Comparison of ENCODE assay signal across 22 mouse cellular contexts in the genomic region with DNA sequence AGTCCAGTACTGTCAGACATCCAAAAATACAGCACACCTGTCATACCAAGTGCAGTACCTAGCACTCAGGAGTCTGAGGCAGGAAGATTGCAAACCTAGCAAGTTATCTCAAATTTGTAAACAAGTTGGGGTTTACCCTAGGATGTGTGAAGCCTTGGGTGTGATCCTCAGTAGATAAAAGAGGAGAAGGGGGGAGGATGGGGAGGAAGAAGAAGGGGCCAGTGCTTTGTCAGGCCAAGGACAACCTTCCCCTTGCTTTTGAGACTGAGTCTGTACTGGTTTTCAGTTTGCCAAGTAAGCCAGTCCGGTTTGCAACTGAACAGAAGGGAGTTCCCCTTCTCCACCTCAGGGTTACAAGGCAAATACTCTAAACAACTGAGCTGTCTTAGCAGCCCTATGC. TPM values are rescaled to one million over a fixed set of nuclear protein-coding genes. Genes with fewer than 3 reads are reported as not detected.
A peak's percentile ranks its signal among the peaks of the same experiment; 100 is the strongest.
DNase-seq lines count a peak whose midpoint lies in the region; ATAC-seq and TF ChIP-seq lines count a peak whose summit lies in the region.
"Had no signal": no experiment of that assay in that cellular context is flagged by ENCODE, and none has a peak within 500 bp of the region (broad histone marks: within the 10 kb centered on the region; RNA-seq: fewer than 3 reads in every experiment).

No protein-coding gene starts in this region.

- 5% methylated on average over 1 of the region's 1 CpGs for WGBS in spleen, adult 2 months
- 3% methylated on average over 1 of the region's 1 CpGs for WGBS in liver, embryonic 16.5 days (ENCODE audit: insufficient replicate concordance)
- WGBS in stomach, postnatal 0 days = 32% methylated on average over 1 of the region's 1 CpGs

- H3K9ac ChIP-seq in liver, embryonic 16.5 days (ENCODE audit: low read depth, low read length) = no peak overlapping the region
- H3K9ac ChIP-seq in stomach, postnatal 0 days (ENCODE audit: low read length) = no peak overlapping the region
- H3K9ac ChIP-seq: embryonic facial prominence, embryonic 12.5 days; forebrain, embryonic 13.5 days; hindbrain, embryonic 12.5 days; neural tube, embryonic 12.5 days had no signal

- no peak overlapping the region for H3K4me3 ChIP-seq in spleen, adult 2 months (ENCODE audit: extremely low read depth, insufficient read depth, insufficient read length)
- no peak overlapping the region for H3K4me3 ChIP-seq in liver, embryonic 16.5 days (ENCODE audit: low read depth, low read length)
- no peak overlapping the region for H3K4me3 ChIP-seq in stomach, postnatal 0 days (ENCODE audit: low read depth, low read length)
- H3K4me3 ChIP-seq: embryonic facial prominence, embryonic 12.5 days; erythroblast, embryonic 14.5 days; forebrain, embryonic 13.5 days; hindbrain, embryonic 12.5 days; layer of hippocampus, adult 2 months; neural tube, embryonic 12.5 days had no signal

- TF ChIP-seq POLR2A in spleen, adult 2 months (IDR thresholded peaks at IDR 0.05; ENCODE audit: low read depth, low read length) = no peak

- no peak for TF ChIP-seq CTCF in spleen, adult 2 months (IDR thresholded peaks at IDR 0.05; ENCODE audit: extremely low read depth, insufficient read depth, insufficient read length, insufficient replicate concordance)
- TF ChIP-seq CTCF in stomach, postnatal 0 days (IDR thresholded peaks at IDR 0.05; ENCODE audit: low read depth) = no peak

- no peak for DNase-seq in spleen, adult 2 months (ENCODE audit: low read depth in 1 of 2, low spot score in 2 of 2)
- DNase-seq in spleen, postnatal 10 days (ENCODE audit: low spot score in 2 of 2) = no peak
- no peak for DNase-seq in stomach, postnatal 0 days (ENCODE audit: low spot score)
- DNase-seq in left cerebral cortex, adult 11 months (ENCODE audit: low spot score) = no peak
- DNase-seq in embryo, embryonic 11 days = no peak
- no peak for DNase-seq in heart, postnatal 10 days
- DNase-seq: cerebellum, adult 8-10 months; gastrocnemius, postnatal 36 days; kidney, postnatal 10 days; layer of hippocampus, postnatal 36 days; lung, postnatal 10 days; thymus, postnatal 36 days had no signal

- H3K27me3 ChIP-seq in spleen, adult 2 months (ENCODE audit: control insufficient read depth, insufficient read depth, low read length) = no peaks in the 10 kb centered on the region
- H3K27me3 ChIP-seq in liver, embryonic 16.5 days (ENCODE audit: control insufficient read depth, insufficient read depth, low read depth, low read length) = no peaks in the 10 kb centered on the region
- no peaks in the 10 kb centered on the region for H3K27me3 ChIP-seq in stomach, postnatal 0 days (ENCODE audit: control insufficient read depth, insufficient read depth, low read length)
- H3K27me3 ChIP-seq: embryonic facial prominence, embryonic 12.5 days; forebrain, embryonic 13.5 days; hindbrain, embryonic 12.5 days; neural tube, embryonic 12.5 days had no signal

- ATAC-seq in common myeloid progenitor, adult 5-6 weeks (replicated peaks; ENCODE audit: low read depth, poor library complexity, severe bottlenecking) = peak; percentile 45
- peak; percentile 66 for ATAC-seq in liver, embryonic 16.5 days (ENCODE audit: low read depth)
- peak; percentile 40; the same call in 1 of the 2 replicates for ATAC-seq in stomach, postnatal 0 days (ENCODE audit: low FRiP score, low TSS enrichment)
- ATAC-seq: forebrain, embryonic 13.5 days; intestine, embryonic 16.5 days had no signal

- intact Hi-C loops in heart, postnatal 10 days (cut with DNase I) = no loop called here

- H3K27ac ChIP-seq in spleen, adult 2 months (ENCODE audit: insufficient read depth, low read length) = 0 out of 2 replicates have a peak overlapping the region, but pooled peaks have one; percentile 16
- no peak overlapping the region for H3K27ac ChIP-seq in liver, embryonic 16.5 days (ENCODE audit: low read length)
- no peak overlapping the region for H3K27ac ChIP-seq in stomach, postnatal 0 days (replicated peaks)
- H3K27ac ChIP-seq: embryonic facial prominence, embryonic 12.5 days; forebrain, embryonic 13.5 days; hindbrain, embryonic 12.5 days; layer of hippocampus, adult 2 months; neural tube, embryonic 12.5 days had no signal

- H3K4me2 ChIP-seq in liver, embryonic 16.5 days (ENCODE audit: low read depth, low read length) = no peak overlapping the region
- no peak overlapping the region for H3K4me2 ChIP-seq in stomach, postnatal 0 days (replicated peaks; ENCODE audit: low read depth)
- H3K4me2 ChIP-seq: embryonic facial prominence, embryonic 12.5 days; forebrain, embryonic 13.5 days; hindbrain, embryonic 12.5 days; neural tube, embryonic 12.5 days had no signal

- no peaks in the 10 kb centered on the region for H3K36me3 ChIP-seq in spleen, adult 2 months (ENCODE audit: control insufficient read depth, insufficient read depth, low read length)
- no peaks in the 10 kb centered on the region for H3K36me3 ChIP-seq in liver, embryonic 16.5 days (ENCODE audit: control insufficient read depth, insufficient read depth)
- H3K36me3 ChIP-seq in stomach, postnatal 0 days (ENCODE audit: control insufficient read depth, insufficient read depth, low read length) = no peaks in the 10 kb centered on the region
- H3K36me3 ChIP-seq: embryonic facial prominence, embryonic 12.5 days; G1E; hindbrain, embryonic 12.5 days; neural tube, embryonic 12.5 days had no signal

- no peaks in the 10 kb centered on the region for H3K9me3 ChIP-seq in liver, embryonic 16.5 days (replicated peaks; ENCODE audit: control insufficient read depth, low read length)
- H3K9me3 ChIP-seq in stomach, postnatal 0 days (ENCODE audit: control insufficient read depth, low read length) = no peaks in the 10 kb centered on the region
- H3K9me3 ChIP-seq: embryonic facial prominence, embryonic 12.5 days; forebrain, embryonic 13.5 days; G1E; hindbrain, embryonic 12.5 days; neural tube, embryonic 12.5 days had no signal

- peaks cover 3% of the 10 kb centered on the region; the same call in 1 of the 2 replicates for H3K4me1 ChIP-seq in spleen, adult 2 months (ENCODE audit: control insufficient read depth, insufficient read depth, insufficient read length)
- H3K4me1 ChIP-seq in liver, embryonic 16.5 days (ENCODE audit: control insufficient read depth, low read depth, low read length) = peaks cover 4% of the 10 kb centered on the region; the same call in 1 of the 2 replicates
- H3K4me1 ChIP-seq in stomach, postnatal 0 days (replicated peaks; ENCODE audit: control insufficient read depth, insufficient read depth) = no peaks in the 10 kb centered on the region
- H3K4me1 ChIP-seq: embryonic facial prominence, embryonic 12.5 days; forebrain, embryonic 13.5 days; hindbrain, embryonic 12.5 days; neural tube, embryonic 12.5 days had no signal

- TF ChIP-seq EP300 in stomach, postnatal 0 days (optimal IDR thresholded peaks at IDR 0.05) = no peak

RNA-seq across cellular contexts. Expression of gene St3gal6, which starts 22.1 kb away (rescaled TPM):
- polyA plus RNA-seq in spleen, adult 2 months (2012; rRNA removed) = 10.8 and 12.0 TPM in 2 replicates
- 18.1 and 38.7 TPM in 2 replicates for total RNA-seq in common myeloid progenitor, adult 5-6 weeks (2017)
- 25.1 and 25.7 TPM in 2 replicates for polyA plus RNA-seq in liver, embryonic 16.5 days (2015; fragmentation: Nextera tagmentation; extraction: Ambion mirVana)
- 7.1 and 8.0 TPM in 2 replicates for polyA plus RNA-seq in stomach, postnatal 0 days (2015; fragmentation: Nextera tagmentation; extraction: Ambion mirVana)
- 10 to 100 TPM; 32.4 to 33.0 TPM for total RNA-seq in heart, postnatal 10 days (2021)
